Mouse (Mus musculus) cerebellum, adult 2 months (tissue): ENCODE data around the gene Rps6kc1.

Experiments
- CTCF ChIP-seq: fragments of 200-500 bp; IDR thresholded peaks from 2 replicates; pipeline ENCODE4 v1.5.1; 2011; ENCODE audit warnings: low read depth, mild to moderate bottlenecking, control low read depth, low read length, moderate library complexity, borderline replicate concordance; ENCODE audit not compliant: insufficient read depth
- POLR2A ChIP-seq: fragments of 200-500 bp; IDR thresholded peaks from 2 replicates; pipeline ENCODE4 v1.6.1; 2011; ENCODE audit warnings: low read length, control low read depth, borderline replicate concordance; ENCODE audit not compliant: insufficient read depth

DNA sequence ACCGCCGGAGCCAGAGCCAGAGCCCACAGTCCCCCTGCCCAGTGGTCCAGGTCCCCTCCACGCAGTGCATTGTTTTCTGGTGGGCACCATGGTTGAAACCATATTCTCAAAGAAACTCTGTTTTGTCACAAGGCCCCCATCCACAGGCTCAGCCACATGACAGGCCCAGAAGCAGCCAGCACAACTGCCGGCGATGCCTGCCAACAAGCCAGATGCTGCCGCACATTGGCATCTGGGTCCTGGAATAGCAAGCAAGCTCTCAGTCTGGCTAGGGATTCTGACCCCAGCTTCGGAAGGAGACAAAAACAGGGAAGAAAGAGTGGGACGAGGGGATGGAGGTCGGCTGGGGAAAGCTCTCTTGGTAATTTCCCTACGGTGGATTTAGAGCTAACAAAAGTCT is 147.8 kb downstream of the Rps6kc1 start:
- TF ChIP-seq POLR2A (no peak), CTCF (no peak)
